Mouse (Mus musculus): Measurements from ENCODE around the gene Gabbr2. TPM values are rescaled to one million over a fixed set of nuclear protein-coding genes. Genes with fewer than 3 reads are reported as not detected.
A peak's percentile ranks its signal among the peaks of the same experiment; 100 is the strongest.
"Not testable (repeated sequence)": the region's sequence is repeated elsewhere in the genome, so short reads cannot be mapped to it uniquely, and the experiment has no call there.

The Gabbr2 gene
- total and polyA plus RNA-seq, 3 experiments, result not detected

DNA sequence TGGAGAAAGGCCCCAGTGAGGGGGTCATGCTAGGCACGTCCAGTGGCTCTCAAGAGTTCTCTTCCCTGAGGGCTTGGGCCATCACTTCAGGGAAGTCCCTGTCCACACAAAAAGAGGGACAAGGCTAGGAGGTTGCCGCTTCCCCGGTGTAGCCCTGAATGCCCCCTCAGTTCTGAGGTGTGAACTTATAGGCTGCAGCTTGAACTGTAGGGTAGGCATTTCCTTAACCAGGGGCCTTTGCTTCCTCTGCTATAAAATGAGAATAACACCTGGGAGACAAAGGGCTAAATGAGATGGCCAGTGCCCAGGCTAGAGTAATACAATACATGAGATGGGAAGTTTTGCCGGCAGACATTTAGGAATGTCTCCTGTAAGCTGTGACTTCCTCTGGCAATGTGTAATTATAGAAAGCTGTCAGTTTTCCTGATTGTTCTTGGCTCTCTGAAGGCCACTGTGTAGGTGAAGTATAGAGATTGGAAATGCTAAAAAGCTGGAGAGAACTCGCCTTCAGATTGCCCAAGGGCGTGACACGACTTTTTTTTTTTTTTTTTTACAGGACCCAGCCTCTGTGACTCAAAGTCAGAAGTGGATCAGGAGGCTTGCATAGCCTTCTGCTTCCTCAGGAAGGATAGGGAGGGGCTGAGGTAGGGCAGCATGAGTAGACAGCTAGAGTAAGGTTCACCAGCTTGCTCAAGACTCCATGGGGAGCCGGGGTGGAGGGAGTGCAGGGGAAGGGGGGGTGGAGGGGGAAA, 348.6 kb downstream of the Gabbr2 start:
- Histone ChIP-seq H3K9me3 (replicated peaks; ENCODE audit: low read length) (no peaks in the 10 kb centered on the region), H3K27me3 (replicated peaks) (no peaks in the 10 kb centered on the region), H3K4me3 (replicated peaks in 1 of 3; ENCODE audit: low read depth in 2 of 3, low read length in 2 of 3, poor library complexity in 1 of 3) (no peak overlapping the region), H3K4me1 (ENCODE audit: control insufficient read depth in 1 of 2, insufficient read depth in 2 of 2) (peaks cover 0 to 5% of the 10 kb centered on the region in 2 experiments; a peak in 2 of 4 replicates), H3K36me3 (replicated peaks in 1 of 2; ENCODE audit: control insufficient read depth in 1 of 2, insufficient read depth in 1 of 2, low read length in 1 of 2) (no peaks in the 10 kb centered on the region), H3K79me2 (replicated peaks; ENCODE audit: control insufficient read depth, extremely low read depth, insufficient read depth, poor library complexity, severe bottlenecking) (no peaks in the 10 kb centered on the region), H3K9ac (ENCODE audit: insufficient read depth, low read depth) (no peak overlapping the region), H3K27ac (ENCODE audit: insufficient read depth, low read depth) (no peak overlapping the region), H3K4me2 (ENCODE audit: insufficient read depth, low read depth, poor library complexity, severe bottlenecking) (no peak overlapping the region)
- in situ Hi-C loops (cut with MboI; ENCODE audit: low pct_ligation_motif_present, low pct_unique_long_range_greater_than_20kb, low sequenced_read_pairs) (no loop called here), dilution Hi-C loops (cut with MboI; ENCODE audit: extremely low pct_ligation_motif_present, extremely low pct_unique_long_range_greater_than_20kb, low sequenced_read_pairs) (no loop called here)
- DNase-seq (ENCODE audit: extremely low read depth), result no peak
- TF ChIP-seq KAT2A (IDR thresholded peaks at IDR 0.05; ENCODE audit: insufficient replicate concordance, low read length), result no peak
- TF ChIP-seq CHD1 (IDR thresholded peaks at IDR 0.05; ENCODE audit: low read depth, low read length), result no peak
- TF ChIP-seq CTCF (conservative IDR thresholded peaks at IDR 0.05 in 1 of 2, IDR thresholded peaks at IDR 0.05 in 1 of 2; ENCODE audit: low read depth in 2 of 2, low read length in 2 of 2), result no peak
- no peak for TF ChIP-seq ZMIZ1 (IDR thresholded peaks at IDR 0.05; ENCODE audit: low read depth, low read length)
- no peak for TF ChIP-seq BHLHE40 (IDR thresholded peaks at IDR 0.05; ENCODE audit: low read depth, low read length)
- 0 out of 2 replicates have a peak, but pooled peaks have one; percentile 6 for TF ChIP-seq ZNF384 (IDR thresholded peaks at IDR 0.05; ENCODE audit: low read depth, low read length)
- no peak for TF ChIP-seq NRF1 (IDR thresholded peaks at IDR 0.05; ENCODE audit: low read depth, low read length)
- TF ChIP-seq TBP (conservative IDR thresholded peaks at IDR 0.05; ENCODE audit: low read depth, low read length), result no peak

DNA sequence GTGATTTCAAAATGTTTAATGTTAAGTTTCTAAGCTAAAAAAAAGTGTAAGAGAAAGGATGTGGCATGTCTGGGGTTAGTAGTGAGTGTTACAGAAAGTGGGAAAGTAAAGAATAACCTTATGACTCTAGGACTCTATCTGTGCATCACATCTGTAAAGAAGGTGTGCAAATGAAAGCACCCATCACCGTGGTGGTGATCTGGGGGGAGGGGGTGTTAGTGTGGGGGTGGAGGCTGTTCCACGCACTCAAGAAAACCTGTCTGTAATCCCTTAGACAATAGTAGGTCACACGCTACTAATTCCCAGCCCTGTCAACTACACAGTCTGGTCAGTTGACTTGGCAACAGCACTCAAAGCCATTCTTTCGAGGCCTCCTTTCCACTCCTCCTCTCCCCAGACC, 350.4 kb downstream of the Gabbr2 start:
- no peak overlapping the region for H3K4me2 ChIP-seq (ENCODE audit: insufficient read depth, low read depth, poor library complexity, severe bottlenecking)
- no peaks in the 10 kb centered on the region for H3K27me3 ChIP-seq (replicated peaks)
- H3K27ac ChIP-seq (ENCODE audit: insufficient read depth, low read depth), result no peak overlapping the region
- no peaks in the 10 kb centered on the region for H3K36me3 ChIP-seq (replicated peaks in 1 of 2; ENCODE audit: control insufficient read depth in 1 of 2, insufficient read depth in 1 of 2, low read length in 1 of 2)
- H3K4me3 ChIP-seq (replicated peaks in 1 of 3; ENCODE audit: low read depth in 2 of 3, low read length in 2 of 3, poor library complexity in 1 of 3), result no peak overlapping the region
- no peak overlapping the region for H3K9ac ChIP-seq (ENCODE audit: insufficient read depth, low read depth)
- peaks cover under 1 to 5% of the 10 kb centered on the region in 2 experiments; a peak in 3 of 4 replicates for H3K4me1 ChIP-seq (ENCODE audit: control insufficient read depth in 1 of 2, insufficient read depth in 2 of 2)
- dilution Hi-C loops (cut with MboI; ENCODE audit: extremely low pct_ligation_motif_present, extremely low pct_unique_long_range_greater_than_20kb, low sequenced_read_pairs) (no loop called here), in situ Hi-C loops (cut with MboI; ENCODE audit: low pct_ligation_motif_present, low pct_unique_long_range_greater_than_20kb, low sequenced_read_pairs) (no loop called here)
- no peaks in the 10 kb centered on the region for H3K79me2 ChIP-seq (replicated peaks; ENCODE audit: control insufficient read depth, extremely low read depth, insufficient read depth, poor library complexity, severe bottlenecking)
- H3K9me3 ChIP-seq (replicated peaks; ENCODE audit: low read length), result no peaks in the 10 kb centered on the region
- no peak for TF ChIP-seq KAT2A (IDR thresholded peaks at IDR 0.05; ENCODE audit: insufficient replicate concordance, low read length)
- DNase-seq (ENCODE audit: extremely low read depth), result no peak

DNA sequence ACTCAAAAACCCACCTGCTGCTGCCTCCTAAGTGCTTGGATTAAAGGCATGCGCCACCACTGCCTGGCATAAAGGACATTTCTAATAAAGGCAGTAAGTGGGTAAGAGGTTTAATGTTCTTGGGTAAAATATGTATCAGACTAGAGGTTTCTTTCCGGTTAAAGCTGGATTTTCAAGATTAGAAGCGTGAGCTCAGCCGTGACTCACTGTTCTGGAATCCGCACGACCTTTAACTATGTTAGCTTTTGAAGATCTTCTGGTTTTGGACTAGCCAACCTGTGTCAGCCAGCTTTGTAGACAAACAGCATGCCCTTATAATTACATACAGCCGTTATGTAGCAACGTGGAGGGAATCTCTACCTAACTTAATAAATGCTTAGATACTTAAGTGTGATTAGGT, 351.8 kb downstream of the Gabbr2 start:
- H3K4me1 ChIP-seq (ENCODE audit: control insufficient read depth in 1 of 2, insufficient read depth in 2 of 2), result peaks cover 13 to 14% of the 10 kb centered on the region in 2 experiments
- no peaks in the 10 kb centered on the region for H3K9me3 ChIP-seq (replicated peaks; ENCODE audit: low read length)
- dilution Hi-C loops (cut with MboI; ENCODE audit: extremely low pct_ligation_motif_present, extremely low pct_unique_long_range_greater_than_20kb, low sequenced_read_pairs) (no loop called here), in situ Hi-C loops (cut with MboI; ENCODE audit: low pct_ligation_motif_present, low pct_unique_long_range_greater_than_20kb, low sequenced_read_pairs) (no loop called here)
- no peak overlapping the region for H3K27ac ChIP-seq (ENCODE audit: insufficient read depth, low read depth)
- no peak overlapping the region for H3K9ac ChIP-seq (ENCODE audit: insufficient read depth, low read depth)
- H3K4me3 ChIP-seq (replicated peaks in 1 of 3; ENCODE audit: low read depth in 2 of 3, low read length in 2 of 3, poor library complexity in 1 of 3), result no peak overlapping the region
- no peaks in the 10 kb centered on the region for H3K36me3 ChIP-seq (replicated peaks in 1 of 2; ENCODE audit: control insufficient read depth in 1 of 2, insufficient read depth in 1 of 2, low read length in 1 of 2)
- no peak for DNase-seq (ENCODE audit: extremely low read depth)
- no peak for TF ChIP-seq IRF4 (IDR thresholded peaks at IDR 0.05; ENCODE audit: low read depth, low read length)
- no peak for TF ChIP-seq JUND (conservative IDR thresholded peaks at IDR 0.05; ENCODE audit: low read depth, low read length)
- TF ChIP-seq CTCF (conservative IDR thresholded peaks at IDR 0.05 in 1 of 2, IDR thresholded peaks at IDR 0.05 in 1 of 2; ENCODE audit: low read depth in 2 of 2, low read length in 2 of 2), result no peak
- no peak for TF ChIP-seq POLR2A (IDR thresholded peaks at IDR 0.05; ENCODE audit: low read depth, low read length)
- no peak for TF ChIP-seq MAX (IDR thresholded peaks at IDR 0.05; ENCODE audit: low read length)
- no peak for TF ChIP-seq ZC3H11A (IDR thresholded peaks at IDR 0.05; ENCODE audit: low read depth, low read length)
- no peak for TF ChIP-seq ETS1 (conservative IDR thresholded peaks at IDR 0.05; ENCODE audit: low read depth, low read length)
- no peak for TF ChIP-seq JUN (IDR thresholded peaks at IDR 0.05; ENCODE audit: insufficient read depth, low read depth, low read length)
- no peak for TF ChIP-seq USF2 (conservative IDR thresholded peaks at IDR 0.05; ENCODE audit: low read depth, low read length)
- no peak for TF ChIP-seq MEF2A (IDR thresholded peaks at IDR 0.05; ENCODE audit: borderline replicate concordance, low read depth, low read length)
- no peaks in the 10 kb centered on the region for H3K79me2 ChIP-seq (replicated peaks; ENCODE audit: control insufficient read depth, extremely low read depth, insufficient read depth, poor library complexity, severe bottlenecking)
- H3K27me3 ChIP-seq (replicated peaks), result no peaks in the 10 kb centered on the region
- no peak overlapping the region for H3K4me2 ChIP-seq (ENCODE audit: insufficient read depth, low read depth, poor library complexity, severe bottlenecking)

DNA sequence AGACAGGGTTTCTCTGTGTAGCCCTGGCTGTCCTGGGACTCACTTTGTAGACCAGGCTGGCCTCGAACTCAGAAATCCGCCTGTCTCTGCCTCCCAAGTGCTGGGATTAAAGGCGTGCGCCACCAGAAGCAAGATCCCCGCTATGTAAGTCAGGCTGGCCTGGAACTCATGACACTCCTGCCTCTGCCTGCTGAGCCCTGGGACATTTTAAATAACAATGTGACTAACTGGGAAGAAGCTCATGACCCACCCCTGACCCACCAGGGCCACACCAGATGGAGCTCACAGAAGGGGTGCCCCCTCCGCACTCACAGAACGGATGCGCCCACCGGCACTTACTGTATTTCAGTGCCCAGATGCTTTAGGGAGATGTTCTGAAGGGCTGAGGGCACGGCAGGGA, 354.4 kb downstream of the Gabbr2 start:
- H3K9me3 ChIP-seq (replicated peaks; ENCODE audit: low read length); H3K9ac ChIP-seq (ENCODE audit: insufficient read depth, low read depth); dilution Hi-C loops (cut with MboI; ENCODE audit: extremely low pct_ligation_motif_present, extremely low pct_unique_long_range_greater_than_20kb, low sequenced_read_pairs); H3K27ac ChIP-seq (ENCODE audit: insufficient read depth, low read depth); DNase-seq (ENCODE audit: extremely low read depth); H3K4me3 ChIP-seq (replicated peaks in 1 of 3; ENCODE audit: low read depth in 2 of 3, low read length in 2 of 3, poor library complexity in 1 of 3); in situ Hi-C loops (cut with MboI; ENCODE audit: low pct_ligation_motif_present, low pct_unique_long_range_greater_than_20kb, low sequenced_read_pairs); H3K79me2 ChIP-seq (replicated peaks; ENCODE audit: control insufficient read depth, extremely low read depth, insufficient read depth, poor library complexity, severe bottlenecking); H3K36me3 ChIP-seq (replicated peaks in 1 of 2; ENCODE audit: control insufficient read depth in 1 of 2, insufficient read depth in 1 of 2, low read length in 1 of 2); H3K4me2 ChIP-seq (ENCODE audit: insufficient read depth, low read depth, poor library complexity, severe bottlenecking); H3K27me3 ChIP-seq (replicated peaks): not testable (repeated sequence)
- H3K4me1 ChIP-seq (ENCODE audit: control insufficient read depth in 1 of 2, insufficient read depth in 2 of 2), result peaks cover 17 to 20% of the 10 kb centered on the region in 2 experiments
